Mouse (Mus musculus) cerebellum, adult 2 months (tissue): ENCODE measurements around the gene Dixdc1. TPM values are rescaled to one million over a fixed set of nuclear protein-coding genes. Genes with fewer than 3 reads are reported as not detected.

Experiments
- DNase-seq, 2 experiments: peaks; one replicate each; pipeline ENCODE4 v3.0.0; 2021
- H3K27ac ChIP-seq: fragments of 200-500 bp; 2 replicates; pipeline ENCODE4 v1.5.1; 2012; ENCODE audit warnings: low read length, control low read depth, inconsistent platforms; ENCODE audit not compliant: insufficient read depth
- H3K27me3 ChIP-seq: fragments of 200-500 bp; 2 replicates; pipeline ENCODE4 v1.6.1; 2012; ENCODE audit warnings: inconsistent platforms, mild to moderate bottlenecking, low read length, moderate library complexity; ENCODE audit not compliant: control insufficient read depth, insufficient read depth
- H3K4me1 ChIP-seq: fragments of 200-500 bp; 2 replicates; pipeline ENCODE4 v1.6.1; 2011; ENCODE audit warnings: low read length; ENCODE audit not compliant: control insufficient read depth, insufficient read depth
- H3K4me3 ChIP-seq: fragments of 200-500 bp; replicated peaks from 2 replicates; pipeline ENCODE3; 2011; ENCODE audit warnings: mild to moderate bottlenecking, low read depth, low read length, control low read depth; ENCODE audit not compliant: insufficient read depth
- CTCF ChIP-seq: fragments of 200-500 bp; IDR thresholded peaks from 2 replicates; pipeline ENCODE4 v1.5.1; 2011; ENCODE audit warnings: low read depth, mild to moderate bottlenecking, control low read depth, low read length, moderate library complexity, borderline replicate concordance; ENCODE audit not compliant: insufficient read depth
- POLR2A ChIP-seq: fragments of 200-500 bp; IDR thresholded peaks from 2 replicates; pipeline ENCODE4 v1.6.1; 2011; ENCODE audit warnings: low read length, control low read depth, borderline replicate concordance; ENCODE audit not compliant: insufficient read depth
- WGBS: fragments of 180-500 bp; shearing (Covaris S2); methylation state at CpG from one replicate; pipeline ENCODE4 v1.1.7; 2018; 5-methylcytosine and 5-hydroxymethylcytosine counted together
- polyA plus RNA-seq: library from polyadenylated mRNA; depleted of rRNA; stranded (reverse); fragments of >200 nt; gene quantifications from 2 replicates; pipeline ENCODE4 v1.2.3, GENCODE M21; 2012

The Dixdc1 gene
- polyA plus RNA-seq, 1 experiment: 81.7 TPM

- TF ChIP-seq CTCF (no peak), POLR2A (no peak)
- H3K27me3 ChIP-seq: no peaks in the 10 kb centered on the region
- WGBS: 88% methylated on average over 6 of the region's 6 CpGs
- no peak overlapping the region for H3K4me3 ChIP-seq
- H3K4me1 ChIP-seq: no peaks in the 10 kb centered on the region
- no peak for DNase-seq
- no peak overlapping the region for H3K27ac ChIP-seq
Observed at GRCm38 (mm10) chr9:50666442-50666841, 72.9 kb downstream of the Dixdc1 start.

- 75% methylated on average over 5 of the region's 5 CpGs for WGBS
- no peak for TF ChIP-seq CTCF
- TF ChIP-seq POLR2A: no peak
- H3K27ac ChIP-seq: no peak overlapping the region
- H3K4me1 ChIP-seq: peaks cover 3% of the 10 kb centered on the region; the same call in 1 of the 2 replicates
- no peaks in the 10 kb centered on the region for H3K27me3 ChIP-seq
- H3K4me3 ChIP-seq: no peak overlapping the region
- DNase-seq: no peak
Observed at GRCm38 (mm10) chr9:50664826-50665225, 74.5 kb downstream of the Dixdc1 start.

- WGBS: 5% methylated on average over 12 of the region's 12 CpGs
- Histone ChIP-seq H3K27ac (peak overlapping the region; percentile 66), H3K4me3 (peak overlapping the region; percentile 82), H3K27me3 (no peaks in the 10 kb centered on the region), H3K4me1 (peaks cover 3% of the 10 kb centered on the region; the same call in 1 of the 2 replicates)
- no peak for TF ChIP-seq CTCF
- no peak for TF ChIP-seq POLR2A
- DNase-seq: peak; percentile 35 to 38
Observed at GRCm38 (mm10) chr9:50660431-50660830, 78.9 kb downstream of the Dixdc1 start.

- H3K4me1 ChIP-seq: peaks cover 3% of the 10 kb centered on the region; the same call in 1 of the 2 replicates
- H3K27ac ChIP-seq: peak within 1 kb of the TSS; percentile 91
- under 1% methylated on average over 63 of the region's 63 CpGs for WGBS
- DNase-seq: peak; percentile 93 to 94
- no peaks in the 10 kb centered on the region for H3K27me3 ChIP-seq
- TF ChIP-seq POLR2A (no peak; the same call in none of the 2 replicates), CTCF (no peak)
- H3K4me3 ChIP-seq: peak within 1 kb of the TSS; percentile 82
Observed at GRCm38 (mm10) chr9:50659392-50660217, 79.7 kb downstream of the Dixdc1 start, which contains the start of gene Dlat. TSS of gene Dlat (minus strand) at chr9:50659780.

- peaks cover 3% of the 10 kb centered on the region; the same call in 1 of the 2 replicates for H3K4me1 ChIP-seq
- under 1% methylated on average over 28 of the region's 28 CpGs for WGBS
- TF ChIP-seq POLR2A: no peak
- TF ChIP-seq CTCF: no peak
- no peaks in the 10 kb centered on the region for H3K27me3 ChIP-seq
- no peak for DNase-seq
- H3K27ac ChIP-seq: peak overlapping the region; percentile 60
- H3K4me3 ChIP-seq: peak overlapping the region; percentile 82
Observed at GRCm38 (mm10) chr9:50658941-50659388, 80.4 kb downstream of the Dixdc1 start.

GRCm38 (mm10) chr9:50658391-50658790 is 80.9 kb downstream of the Dixdc1 start:
- TF ChIP-seq CTCF (no peak), POLR2A (no peak)
- H3K4me3 ChIP-seq: peak overlapping the region; percentile 82
- peaks cover 3% of the 10 kb centered on the region; the same call in 1 of the 2 replicates for H3K4me1 ChIP-seq
- no peaks in the 10 kb centered on the region for H3K27me3 ChIP-seq
- WGBS: 18% methylated on average over 5 of the region's 5 CpGs
- no peak overlapping the region for H3K27ac ChIP-seq
- no peak for DNase-seq

- WGBS: 96% methylated on average over 10 of the region's 10 CpGs
- no peak overlapping the region for H3K4me3 ChIP-seq
- no peak for DNase-seq
Observed at GRCm38 (mm10) chr9:50650503-50650902, 88.8 kb downstream of the Dixdc1 start.

More at GRCm38 (mm10) chr9:50650503-50650902, 88.8 kb downstream of the Dixdc1 start:
- H3K27me3 ChIP-seq: no peaks in the 10 kb centered on the region
- no peak overlapping the region for H3K27ac ChIP-seq
- H3K4me1 ChIP-seq: no peaks in the 10 kb centered on the region
- TF ChIP-seq CTCF (no peak), POLR2A (no peak)
